Mouse (Mus musculus): ENCODE data around the gene Hoxa5.

DNA sequence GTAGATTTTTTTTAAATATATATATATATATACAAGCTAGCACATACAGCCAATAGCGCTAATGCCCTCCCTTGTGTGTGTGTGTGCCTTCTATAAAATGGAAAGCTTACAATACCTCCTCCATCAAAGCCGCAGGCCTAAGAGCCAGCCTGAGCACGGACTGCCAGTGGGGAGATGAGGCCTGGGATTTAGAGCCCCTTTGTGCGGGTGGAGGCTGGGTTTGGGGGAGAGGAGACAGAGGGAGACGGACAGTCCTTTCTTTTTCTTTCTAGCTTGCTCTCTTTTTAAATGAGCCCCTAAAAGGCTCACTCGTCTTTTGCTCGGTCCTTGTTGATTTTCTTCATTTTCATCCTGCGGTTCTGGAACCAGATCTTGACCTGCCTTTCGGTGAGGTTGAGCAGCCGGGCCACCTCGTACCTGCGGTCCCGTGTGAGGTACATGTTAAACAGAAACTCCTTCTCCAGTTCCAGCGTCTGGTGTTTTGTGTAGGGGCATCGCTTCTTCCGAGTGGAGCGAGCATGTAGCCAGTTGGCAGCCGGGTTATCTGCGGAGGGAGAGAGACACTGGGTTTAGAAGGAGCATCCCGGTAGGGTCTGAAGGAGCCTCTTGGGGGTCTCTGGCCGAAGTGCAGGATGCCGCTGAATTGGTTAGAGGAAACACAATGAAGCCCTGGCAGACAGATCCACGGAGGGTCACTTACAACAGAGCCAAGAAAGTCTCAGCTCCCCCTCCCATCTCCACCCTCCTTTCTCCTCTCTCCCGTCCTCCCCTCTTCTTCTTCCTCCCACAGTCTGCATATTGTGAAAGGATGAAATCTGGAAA, 19.8 kb upstream of the Hoxa5 start:
- TF ChIP-seq GATA1 (IDR thresholded peaks at IDR 0.05; ENCODE audit: borderline replicate concordance, low read length) (no peak), FLI1 (IDR thresholded peaks at IDR 0.05; ENCODE audit: low read length) (no peak)

Data from megakaryocyte, embryonic 14.5 days (primary cell).